Mouse (Mus musculus) MEL (cell line): ENCODE measurements at regions not wholly inside any gene's neighbourhood (a gene's known extent, or its start where the extent isn't known, plus 50 kb on each side); places are given as distances from the start of the nearest gene placed in this dataset.

Experiments used
- CTCF ChIP-seq, 3 experiments: IDR thresholded peaks in 2 of 3; conservative IDR thresholded peaks in 1 of 3; 2 replicates each; pipeline ENCODE4 v1.5.1; 2011 to 2012; ENCODE audit warnings: low read length in 3 of 3, low read depth in 2 of 3, mild to moderate bottlenecking in 2 of 3, improper control_type of control experiment in 1 of 3, inconsistent platforms in 1 of 3, mixed read lengths in 1 of 3, moderate library complexity in 1 of 3; ENCODE audit not compliant: control insufficient read depth in 1 of 3, insufficient read depth in 1 of 3, poor library complexity in 1 of 3, severe bottlenecking in 1 of 3
- EP300 ChIP-seq, 2 experiments: IDR thresholded peaks; 2 replicates each; pipeline ENCODE4 v1.6.1; 2011; ENCODE audit warnings: improper control_type of control experiment in 2 of 2, low read length in 2 of 2, low read depth in 1 of 2, mild to moderate bottlenecking in 1 of 2
- GATA1 ChIP-seq: IDR thresholded peaks from 2 replicates; pipeline ENCODE4 v1.6.1; 2011; ENCODE audit warnings: low read depth, low read length, improper control_type of control experiment
- KAT2A ChIP-seq: conservative IDR thresholded peaks from 2 replicates; pipeline ENCODE4 v1.6.1; 2012; ENCODE audit warnings: low read depth, low read length, improper control_type of control experiment, inconsistent platforms
- MAX ChIP-seq: IDR thresholded peaks from 2 replicates; pipeline ENCODE4 v1.6.1; 2011; ENCODE audit warnings: low read length, improper control_type of control experiment
- NELFE ChIP-seq: IDR thresholded peaks from 2 replicates; pipeline ENCODE4 v1.6.1; 2011; ENCODE audit warnings: low read depth, low read length, improper control_type of control experiment
- POLR2A ChIP-seq, 2 experiments: IDR thresholded peaks; 2 replicates each; pipeline ENCODE4 v1.6.1; 2011 to 2012; ENCODE audit warnings: low read length in 2 of 2, mild to moderate bottlenecking in 2 of 2, control low read depth in 1 of 2, improper control_type of control experiment in 1 of 2, low read depth in 1 of 2, moderate library complexity in 1 of 2; ENCODE audit not compliant: control insufficient read depth in 1 of 2, insufficient read depth in 1 of 2, poor library complexity in 1 of 2
- POLR2AphosphoS5 ChIP-seq: IDR thresholded peaks from 2 replicates; pipeline ENCODE4 v1.6.1; 2012; ENCODE audit warnings: low read depth, borderline replicate concordance, mild to moderate bottlenecking, inconsistent platforms, low read length, moderate library complexity, mixed read lengths
- TAL1 ChIP-seq: IDR thresholded peaks from 2 replicates; pipeline ENCODE4 v1.6.1; 2012; ENCODE audit warnings: mild to moderate bottlenecking, inconsistent platforms, low read length, moderate library complexity, mixed read lengths
- TCF12 ChIP-seq: IDR thresholded peaks from 2 replicates; pipeline ENCODE4 v1.6.1; 2014; ENCODE audit warnings: low read depth, mild to moderate bottlenecking, inconsistent platforms, low read length, improper control_type of control experiment, moderate library complexity
- USF2 ChIP-seq, 2 experiments: IDR thresholded peaks; 2 replicates each; pipeline ENCODE4 v1.6.1; 2011 to 2012; ENCODE audit warnings: improper control_type of control experiment in 2 of 2, low read length in 2 of 2, borderline replicate concordance in 1 of 2, inconsistent platforms in 1 of 2, low read depth in 1 of 2, mild to moderate bottlenecking in 1 of 2; ENCODE audit not compliant: insufficient read depth in 1 of 2
- ZNF384 ChIP-seq: IDR thresholded peaks from 2 replicates; pipeline ENCODE4 v1.6.1; 2012; ENCODE audit warnings: low read depth, mild to moderate bottlenecking, inconsistent platforms, low read length, improper control_type of control experiment

GRCm38 (mm10) chr6:98118355-98119150 is 224.0 kb downstream of the Gm765 start:
- TF ChIP-seq GATA1 (no peak), TCF12 (no peak), ZNF384 (no peak), POLR2A (IDR thresholded peaks at IDR 0.05; ENCODE audit: control insufficient read depth in 1 of 2, insufficient read depth in 1 of 2, low read depth in 1 of 2, low read length in 2 of 2, poor library complexity in 1 of 2) (no peak), EP300 (IDR thresholded peaks at IDR 0.05; ENCODE audit: low read depth in 1 of 2, low read length in 2 of 2) (no peak), CTCF (IDR thresholded peaks at IDR 0.05 in 2 of 3, conservative IDR thresholded peaks at IDR 0.05 in 1 of 3; ENCODE audit: control insufficient read depth in 1 of 3, insufficient read depth in 1 of 3, low read depth in 2 of 3, low read length in 3 of 3, poor library complexity in 1 of 3, severe bottlenecking in 1 of 3) (no peak), TAL1 (no peak), MAX (no peak), KAT2A (no peak), USF2 (IDR thresholded peaks at IDR 0.05; ENCODE audit: borderline replicate concordance in 1 of 2, insufficient read depth in 1 of 2, low read depth in 1 of 2, low read length in 2 of 2) (no peak), NELFE (no peak), POLR2AphosphoS5 (no peak)
